Mouse (Mus musculus) embryo, embryonic 10 days (tissue): ENCODE data around the gene Gtf3c4.

ENCODE experiments used
- DNase-seq: peaks from one replicate; pipeline ENCODE4 v3.0.0-alpha.2; 2015; ENCODE audit warnings: low spot score

Gene Gtf3c4

GRCm38 (mm10) chr2:28840222-28840951 lies at the start of gene Gtf3c4, which contains the start of gene Ddx31:
TSS of gene Gtf3c4 (minus strand) at chr2:28840360.
TSS of gene Ddx31 (plus strand) at chr2:28840406.
- peak; percentile 98 for DNase-seq

- DNase-seq = no peak
Observed at GRCm38 (mm10) chr2:28884914-28885313, 44.8 kb upstream of the Gtf3c4 start.

- no peak for DNase-seq
Observed at GRCm38 (mm10) chr2:28882826-28883485, 42.8 kb upstream of the Gtf3c4 start.

- no peak for DNase-seq
Observed at GRCm38 (mm10) chr2:28882047-28882446, 41.9 kb upstream of the Gtf3c4 start.

- DNase-seq = no peak
Observed at GRCm38 (mm10) chr2:28881275-28881674, 41.1 kb upstream of the Gtf3c4 start.

- DNase-seq = no peak
Observed at GRCm38 (mm10) chr2:28875554-28875953, 35.4 kb upstream of the Gtf3c4 start.

GRCm38 (mm10) chr2:28867495-28867894 lies 27.3 kb upstream of the Gtf3c4 start:
- no peak for DNase-seq

- no peak for DNase-seq
Observed at GRCm38 (mm10) chr2:28863857-28864256, 23.7 kb upstream of the Gtf3c4 start.

- DNase-seq = no peak
Observed at GRCm38 (mm10) chr2:28860678-28861423, 20.7 kb upstream of the Gtf3c4 start.

GRCm38 (mm10) chr2:28859303-28859702 lies 19.1 kb upstream of the Gtf3c4 start:
- DNase-seq = no peak

GRCm38 (mm10) chr2:28855773-28856172 lies 15.6 kb upstream of the Gtf3c4 start:
- no peak for DNase-seq

- no peak for DNase-seq
Observed at GRCm38 (mm10) chr2:28852594-28852993, 12.4 kb upstream of the Gtf3c4 start.

- DNase-seq = no peak
Observed at GRCm38 (mm10) chr2:28848879-28849278, 8.7 kb upstream of the Gtf3c4 start.

GRCm38 (mm10) chr2:28842042-28842441 lies 1.9 kb upstream of the Gtf3c4 start:
- no peak for DNase-seq

- DNase-seq = peak; percentile 61
Observed at GRCm38 (mm10) chr2:28839501-28840221, 499 bp downstream of the Gtf3c4 start.

GRCm38 (mm10) chr2:28836181-28836940 lies 3.8 kb downstream of the Gtf3c4 start:
- DNase-seq = no peak

- DNase-seq = peak; percentile 17
Observed at GRCm38 (mm10) chr2:28829265-28829664, 10.9 kb downstream of the Gtf3c4 start.

GRCm38 (mm10) chr2:28818866-28819265 lies 21.3 kb downstream of the Gtf3c4 start:
- no peak for DNase-seq

GRCm38 (mm10) chr2:28810260-28811013 lies 29.7 kb downstream of the Gtf3c4 start:
- no peak for DNase-seq

- DNase-seq = no peak
Observed at GRCm38 (mm10) chr2:28808841-28809240, 31.3 kb downstream of the Gtf3c4 start.

- DNase-seq = no peak
Observed at GRCm38 (mm10) chr2:28803406-28803805, 36.8 kb downstream of the Gtf3c4 start.
